Mouse (Mus musculus) v-Abl transformed pro-B cells (cell line): ENCODE results near the gene Olfr672.
"Not testable (repeated sequence)": the region's sequence is repeated elsewhere in the genome, so short reads cannot be mapped to it uniquely, and the experiment has no call there.

ENCODE experiments used
- in situ Hi-C, 2 experiments: fragments of 400-800 bp; cut with MboI; formaldehyde crosslinking; loops; one replicate each; pipeline ENCODE4 v1.15.1; 2025; ENCODE audit not compliant: unreplicated experiment in 2 of 2

The Olfr672 gene

GRCm38 (mm10) chr7:105001929-105002328, at the start of gene Olfr672:
TSS of gene Olfr672 (minus strand) at chr7:105002029.
- in situ Hi-C loops: no loop called here

- in situ Hi-C loops: not testable (repeated sequence)
These were observed 32.0 kb upstream of the Olfr672 start for GRCm38 (mm10) chr7:105033836-105034235.

GRCm38 (mm10) chr7:105032398-105032797, 30.6 kb upstream of the Olfr672 start, which contains the start of gene Olfr676:
TSS of gene Olfr676 (plus strand) at chr7:105032698.
- in situ Hi-C loops: no loop called here

- in situ Hi-C loops: no loop called here
These were observed 26.5 kb upstream of the Olfr672 start, which contains the start of gene Olfr675 for GRCm38 (mm10) chr7:105028360-105028759. TSS of gene Olfr675 (minus strand) at chr7:105028460.

GRCm38 (mm10) chr7:105022530-105022929, 20.7 kb upstream of the Olfr672 start:
- in situ Hi-C loops: no loop called here

- in situ Hi-C loops: no loop called here
These were observed 22.8 kb downstream of the Olfr672 start, which contains the start of gene Olfr671 for GRCm38 (mm10) chr7:104979026-104979425. TSS of gene Olfr671 (minus strand) at chr7:104979126.

GRCm38 (mm10) chr7:104972507-104972906, 29.3 kb downstream of the Olfr672 start:
- in situ Hi-C loops: not testable (repeated sequence)

GRCm38 (mm10) chr7:104962520-104962919, 39.3 kb downstream of the Olfr672 start, which contains the start of gene Olfr670:
TSS of gene Olfr670 (minus strand) at chr7:104962620.
- in situ Hi-C loops: no loop called here

- in situ Hi-C loops: not testable (repeated sequence)
These were observed 51.6 kb downstream of the Olfr672 start for GRCm38 (mm10) chr7:104950234-104950633.
